Mouse (Mus musculus): ENCODE data around the gene Atp8a2. TPM values are rescaled to one million over a fixed set of nuclear protein-coding genes. Genes with fewer than 3 reads are reported as not detected.

The Atp8a2 gene
- total RNA-seq, 2 experiments from 2014 or later, result 0.50 to 0.71 TPM

GRCm38 (mm10) chr14:60181306-60181705 is 15.7 kb downstream of the Atp8a2 start:
- DNase-seq, result no peak
- Histone ChIP-seq H3K4me3 (no peak overlapping the region), H3K27ac (no peak overlapping the region)
- TF ChIP-seq CTCF (IDR thresholded peaks at IDR 0.05), result no peak
- intact Hi-C loops (cut with DNase I), result loop anchor here (10.0 kb wide), 1 partner anchor 147 kb away; no protein-coding TSS in a partner anchor

- intact Hi-C loops (cut with DNase I), result no loop called here
- no peak overlapping the region for H3K4me3 ChIP-seq
- no peak overlapping the region for H3K27ac ChIP-seq
- no peak for TF ChIP-seq CTCF (IDR thresholded peaks at IDR 0.05)
- no peak for DNase-seq
Observed at GRCm38 (mm10) chr14:60178571-60178955, 18.4 kb downstream of the Atp8a2 start.

- DNase-seq, result no peak
- no peak for TF ChIP-seq CTCF (IDR thresholded peaks at IDR 0.05)
- Histone ChIP-seq H3K27ac (no peak overlapping the region), H3K4me3 (peak overlapping the region; percentile 75)
- intact Hi-C loops (cut with DNase I), result no loop called here
Observed at GRCm38 (mm10) chr14:60177614-60178570, 19.1 kb downstream of the Atp8a2 start.

- DNase-seq, result peak; percentile 52
- TF ChIP-seq CTCF (IDR thresholded peaks at IDR 0.05), result no peak
- Histone ChIP-seq H3K27ac (no peak overlapping the region), H3K4me3 (peak overlapping the region; percentile 75)
- intact Hi-C loops (cut with DNase I), result no loop called here
Observed at GRCm38 (mm10) chr14:60176891-60177613, 19.9 kb downstream of the Atp8a2 start.

- H3K27ac ChIP-seq, result no peak overlapping the region
- intact Hi-C loops (cut with DNase I), result no loop called here
- no peak for TF ChIP-seq CTCF (IDR thresholded peaks at IDR 0.05)
Observed at GRCm38 (mm10) chr14:60176469-60176890, 20.5 kb downstream of the Atp8a2 start.

GRCm38 (mm10) chr14:60172286-60173055 is 24.5 kb downstream of the Atp8a2 start:
- H3K27ac ChIP-seq, result no peak overlapping the region
- intact Hi-C loops (cut with DNase I), result no loop called here
- TF ChIP-seq CTCF (IDR thresholded peaks at IDR 0.05), result no peak
- no peak overlapping the region for H3K4me3 ChIP-seq
- DNase-seq, result no peak

More at GRCm38 (mm10) chr14:60176469-60176890, 20.5 kb downstream of the Atp8a2 start:
- no peak for DNase-seq
- peak overlapping the region; percentile 75 for H3K4me3 ChIP-seq

- no peak overlapping the region for H3K27ac ChIP-seq
- no peak for TF ChIP-seq CTCF (IDR thresholded peaks at IDR 0.05)
- H3K4me3 ChIP-seq, result peak overlapping the region; percentile 55
- peak; percentile 35 for DNase-seq
- intact Hi-C loops (cut with DNase I), result no loop called here
Observed at GRCm38 (mm10) chr14:60170845-60171610, 26.0 kb downstream of the Atp8a2 start.

- intact Hi-C loops (cut with DNase I), result no loop called here
- Histone ChIP-seq H3K27ac (no peak overlapping the region), H3K4me3 (no peak overlapping the region)
- DNase-seq, result no peak
- no peak for TF ChIP-seq CTCF (IDR thresholded peaks at IDR 0.05)
Observed at GRCm38 (mm10) chr14:60163367-60163766, 33.6 kb downstream of the Atp8a2 start.

- Histone ChIP-seq H3K4me3 (no peak overlapping the region), H3K27ac (no peak overlapping the region)
- intact Hi-C loops (cut with DNase I), result no loop called here
- no peak for DNase-seq
- TF ChIP-seq CTCF (IDR thresholded peaks at IDR 0.05), result no peak
Observed at GRCm38 (mm10) chr14:60152373-60152772, 44.6 kb downstream of the Atp8a2 start.

GRCm38 (mm10) chr14:60148893-60149292 is 48.1 kb downstream of the Atp8a2 start:
- no peak overlapping the region for H3K27ac ChIP-seq
- no peak for TF ChIP-seq CTCF (IDR thresholded peaks at IDR 0.05)
- no peak for DNase-seq
- intact Hi-C loops (cut with DNase I), result no loop called here
- no peak overlapping the region for H3K4me3 ChIP-seq

- no peak for DNase-seq
- no peak for TF ChIP-seq CTCF (IDR thresholded peaks at IDR 0.05)
- no peak overlapping the region for H3K4me3 ChIP-seq
- intact Hi-C loops (cut with DNase I), result no loop called here
- H3K27ac ChIP-seq, result no peak overlapping the region
Observed at GRCm38 (mm10) chr14:60143234-60143633, 53.7 kb downstream of the Atp8a2 start.

- no peak overlapping the region for H3K27ac ChIP-seq
- DNase-seq, result no peak
- H3K4me3 ChIP-seq, result no peak overlapping the region
- no peak for TF ChIP-seq CTCF (IDR thresholded peaks at IDR 0.05)
- intact Hi-C loops (cut with DNase I), result no loop called here
Observed at GRCm38 (mm10) chr14:60138339-60138738, 58.6 kb downstream of the Atp8a2 start.
